Mouse (Mus musculus) cerebellum, adult (tissue): ENCODE measurements around the gene Grik2.
A peak's percentile ranks its signal among the peaks of the same experiment; 100 is the strongest.
"Not testable (repeated sequence)": the region's sequence is repeated elsewhere in the genome, so short reads cannot be mapped to it uniquely, and the experiment has no call there.

ENCODE experiments used
- ATAC-seq: cut with Nextera tagmentation; 2 replicates; pipeline ENCODE4 v1.9.2; 2017; ENCODE audit warnings: mild to moderate bottlenecking, moderate library complexity, mixed read lengths; ENCODE audit not compliant: insufficient number of reproducible peaks, low FRiP score, low TSS enrichment

Grik2 gene

GRCm38 (mm10) chr10:49704446-49704845 is 84.1 kb downstream of the Grik2 start:
- ATAC-seq: no peak

GRCm38 (mm10) chr10:49652320-49652719 is 136.2 kb downstream of the Grik2 start:
- ATAC-seq: peak; percentile 60; the same call in 1 of the 2 replicates

GRCm38 (mm10) chr10:49647116-49647515 is 141.4 kb downstream of the Grik2 start:
- no peak for ATAC-seq

GRCm38 (mm10) chr10:49639901-49640300 is 148.7 kb downstream of the Grik2 start:
- ATAC-seq: peak; percentile 95

GRCm38 (mm10) chr10:49623951-49624350 is 164.6 kb downstream of the Grik2 start:
- ATAC-seq: peak; percentile 56

- ATAC-seq: no peak
These were observed 190.9 kb downstream of the Grik2 start for GRCm38 (mm10) chr10:49597652-49598051.

- ATAC-seq: no peak
These were observed 215.1 kb downstream of the Grik2 start for GRCm38 (mm10) chr10:49573514-49573913.

- no peak for ATAC-seq
These were observed 228.6 kb downstream of the Grik2 start for GRCm38 (mm10) chr10:49559872-49560407.

GRCm38 (mm10) chr10:49542249-49542648 is 246.3 kb downstream of the Grik2 start:
- ATAC-seq: peak; percentile 89

GRCm38 (mm10) chr10:49519752-49520151 is 268.8 kb downstream of the Grik2 start:
- no peak for ATAC-seq

GRCm38 (mm10) chr10:49500628-49501027 is 287.9 kb downstream of the Grik2 start:
- ATAC-seq: no peak

GRCm38 (mm10) chr10:49497302-49497701 is 291.3 kb downstream of the Grik2 start:
- no peak for ATAC-seq

- no peak for ATAC-seq
These were observed 307.1 kb downstream of the Grik2 start for GRCm38 (mm10) chr10:49481439-49481838.

GRCm38 (mm10) chr10:49480085-49480749 is 308.3 kb downstream of the Grik2 start:
- ATAC-seq: no peak

- no peak for ATAC-seq
These were observed 315.0 kb downstream of the Grik2 start for GRCm38 (mm10) chr10:49473613-49474012.

GRCm38 (mm10) chr10:49456791-49457190 is 331.8 kb downstream of the Grik2 start:
- ATAC-seq: no peak

- no peak for ATAC-seq
These were observed 335.0 kb downstream of the Grik2 start for GRCm38 (mm10) chr10:49453535-49453934.

GRCm38 (mm10) chr10:49441369-49441768 is 347.2 kb downstream of the Grik2 start:
- no peak for ATAC-seq

- 0 out of 2 replicates have a peak, but pooled peaks have one; percentile 45 for ATAC-seq
These were observed 351.5 kb downstream of the Grik2 start for GRCm38 (mm10) chr10:49437057-49437456.

GRCm38 (mm10) chr10:49436301-49436700 is 352.3 kb downstream of the Grik2 start:
- peak; percentile 90 for ATAC-seq

GRCm38 (mm10) chr10:49432825-49433224 is 355.7 kb downstream of the Grik2 start:
- ATAC-seq: no peak

- not testable (repeated sequence) for ATAC-seq
These were observed 371.4 kb downstream of the Grik2 start for GRCm38 (mm10) chr10:49417206-49417605.
